Mouse (Mus musculus): ENCODE data around the gene Gm21858. TPM values are rescaled to one million over a fixed set of nuclear protein-coding genes. Genes with fewer than 3 reads are reported as not detected.
"Not testable (repeated sequence)": the region's sequence is repeated elsewhere in the genome, so short reads cannot be mapped to it uniquely, and the experiment has no call there.

Gene Gm21858
- polyA plus RNA-seq (2014; fragmentation: Nextera tagmentation; extraction: Ambion mirVana) = not detected in 2 replicates

- DNase-seq (ENCODE audit: low spot score); H3K36me3 ChIP-seq (replicated peaks; ENCODE audit: control insufficient read depth, insufficient read depth); H3K9ac ChIP-seq; H3K4me3 ChIP-seq (replicated peaks; ENCODE audit: low read length); H3K4me2 ChIP-seq (replicated peaks); ATAC-seq (ENCODE audit: low FRiP score); H3K9me3 ChIP-seq (ENCODE audit: control insufficient read depth, low read length); H3K27ac ChIP-seq; H3K4me1 ChIP-seq (replicated peaks; ENCODE audit: control insufficient read depth, insufficient read depth, low read length); H3K27me3 ChIP-seq (ENCODE audit: control insufficient read depth, insufficient read depth, low read length): not testable (repeated sequence)
- no CpG with 5 or more reads among the region's 6 CpGs for WGBS
These were observed at the start of gene Gm21858 for GRCm38 (mm10) chrY:55731456-55731855. Gm21858 (plus strand) TSS chrY:55731756.
